Mouse (Mus musculus) neural tube, embryonic 12.5 days (tissue): ENCODE data around the gene Mcoln1. TPM values are rescaled to one million over a fixed set of nuclear protein-coding genes. Genes with fewer than 3 reads are reported as not detected.

Source experiments
- ATAC-seq: fragments of 200-750 bp; cut with Nextera tagmentation; 2 replicates; pipeline ENCODE4 v1.8.0; 2017; ENCODE audit warnings: low read depth, mild to moderate bottlenecking, moderate TSS enrichment, moderate library complexity; ENCODE audit not compliant: low FRiP score
- H3K27ac ChIP-seq: fragments of 300-500 bp; sonication (generic); 2 replicates; pipeline ENCODE4 v1.5.1; 2016
- H3K27me3 ChIP-seq: fragments of 300-500 bp; sonication (generic); replicated peaks from 2 replicates; pipeline ENCODE4 v1.6.1; 2016; ENCODE audit warnings: mild to moderate bottlenecking
- H3K36me3 ChIP-seq: fragments of 300-500 bp; sonication (generic); 2 replicates; pipeline ENCODE4 v1.6.1; 2016; ENCODE audit warnings: mild to moderate bottlenecking
- H3K4me1 ChIP-seq: fragments of 300-500 bp; sonication (generic); 2 replicates; pipeline ENCODE4 v1.6.1; 2016
- H3K4me2 ChIP-seq: fragments of 300-500 bp; sonication (generic); replicated peaks from 2 replicates; pipeline ENCODE4 v1.6.1; 2016; ENCODE audit warnings: mild to moderate bottlenecking
- H3K4me3 ChIP-seq: fragments of 300-500 bp; sonication (generic); 2 replicates; pipeline ENCODE4 v1.5.1; 2016
- H3K9ac ChIP-seq: fragments of 300-500 bp; sonication (generic); 2 replicates; pipeline ENCODE4 v1.6.1; 2016; ENCODE audit warnings: mild to moderate bottlenecking
- H3K9me3 ChIP-seq: fragments of 300-500 bp; sonication (generic); 2 replicates; pipeline ENCODE4 v1.6.1; 2016; ENCODE audit warnings: mild to moderate bottlenecking
- WGBS: fragments of 180-500 bp; shearing (Covaris S2); methylation state at CpG from one replicate; pipeline ENCODE4 v1.1.7; 2016; 5-methylcytosine and 5-hydroxymethylcytosine counted together
- polyA plus RNA-seq: library from polyadenylated mRNA; unstranded; fragments of >200 nt; fragmentation: Nextera tagmentation; extraction: Ambion mirVana; gene quantifications from 2 replicates; pipeline ENCODE4 v1.2.1, GENCODE M21; 2016

The Mcoln1 gene
- polyA plus RNA-seq, 1 experiment from 2014 or later = 78.9 TPM

GRCm38 (mm10) chr8:3481605-3482004 is 18.7 kb upstream of the Mcoln1 start:
- Histone ChIP-seq H3K9me3 (no peaks in the 10 kb centered on the region), H3K27ac (no peak overlapping the region), H3K27me3 (no peaks in the 10 kb centered on the region; the same call in 1 of the 2 replicates), H3K4me3 (no peak overlapping the region), H3K4me2 (no peak overlapping the region), H3K4me1 (no peaks in the 10 kb centered on the region), H3K9ac (no peak overlapping the region), H3K36me3 (no peaks in the 10 kb centered on the region)
- ATAC-seq = no peak
- WGBS = 71% methylated on average over 5 of the region's 5 CpGs

GRCm38 (mm10) chr8:3482240-3482740 is 18.0 kb upstream of the Mcoln1 start:
- no peak for ATAC-seq
- no peaks in the 10 kb centered on the region for H3K9me3 ChIP-seq
- H3K4me2 ChIP-seq = no peak overlapping the region
- 88% methylated on average over 22 of the region's 22 CpGs for WGBS
- no peak overlapping the region for H3K27ac ChIP-seq
- H3K27me3 ChIP-seq = no peaks in the 10 kb centered on the region; the same call in 1 of the 2 replicates
- no peak overlapping the region for H3K9ac ChIP-seq
- H3K36me3 ChIP-seq = no peaks in the 10 kb centered on the region
- H3K4me3 ChIP-seq = no peak overlapping the region
- no peaks in the 10 kb centered on the region for H3K4me1 ChIP-seq

- no peak for ATAC-seq
- 89% methylated on average over 7 of the region's 7 CpGs for WGBS
- Histone ChIP-seq H3K4me3 (no peak overlapping the region), H3K4me2 (no peak overlapping the region), H3K27me3 (no peaks in the 10 kb centered on the region), H3K4me1 (no peaks in the 10 kb centered on the region), H3K36me3 (no peaks in the 10 kb centered on the region), H3K9ac (no peak overlapping the region), H3K27ac (no peak overlapping the region), H3K9me3 (no peaks in the 10 kb centered on the region)
Measured at GRCm38 (mm10) chr8:3483546-3483945, 16.7 kb upstream of the Mcoln1 start.

GRCm38 (mm10) chr8:3485192-3485591 is 15.1 kb upstream of the Mcoln1 start:
- ATAC-seq = no peak
- 29% methylated on average over 5 of the region's 5 CpGs for WGBS
- Histone ChIP-seq H3K36me3 (no peaks in the 10 kb centered on the region), H3K27ac (no peak overlapping the region), H3K9me3 (no peaks in the 10 kb centered on the region), H3K27me3 (no peaks in the 10 kb centered on the region), H3K4me2 (no peak overlapping the region), H3K4me1 (no peaks in the 10 kb centered on the region), H3K4me3 (no peak overlapping the region), H3K9ac (no peak overlapping the region)

GRCm38 (mm10) chr8:3492901-3493844 is 7.1 kb upstream of the Mcoln1 start, which contains the start of gene Zfp358:
Gene Zfp358, plus strand, starts transcription at chr8:3493138.
- peak within 1 kb of the TSS; percentile 85 for H3K4me3 ChIP-seq

GRCm38 (mm10) chr8:3493845-3494208 is 6.4 kb upstream of the Mcoln1 start:
- WGBS = 37% methylated on average over 6 of the region's 6 CpGs
- ATAC-seq = peak; percentile 30; the same call in 1 of the 2 replicates
- Histone ChIP-seq H3K4me3 (peak overlapping the region; percentile 85), H3K4me1 (peaks cover 13% of the 10 kb centered on the region; the same call in 1 of the 2 replicates), H3K4me2 (peak overlapping the region; percentile 77), H3K9ac (peak overlapping the region; percentile 98), H3K27me3 (no peaks in the 10 kb centered on the region), H3K36me3 (peaks cover 35% of the 10 kb centered on the region), H3K27ac (no peak overlapping the region), H3K9me3 (peaks cover 16% of the 10 kb centered on the region; the same call in 1 of the 2 replicates)

More at GRCm38 (mm10) chr8:3492901-3493844, 7.1 kb upstream of the Mcoln1 start, which contains the start of gene Zfp358:
- Histone ChIP-seq H3K4me1 (peaks cover 13% of the 10 kb centered on the region; the same call in 1 of the 2 replicates), H3K36me3 (peaks cover 35% of the 10 kb centered on the region), H3K4me2 (peak within 1 kb of the TSS; percentile 77), H3K27ac (peak within 1 kb of the TSS; percentile 70), H3K9ac (peak within 1 kb of the TSS; percentile 98), H3K9me3 (peaks cover 16% of the 10 kb centered on the region; the same call in 1 of the 2 replicates), H3K27me3 (no peaks in the 10 kb centered on the region)
- peak; percentile 92 for ATAC-seq
- under 1% methylated on average over 58 of the region's 64 CpGs for WGBS

- Histone ChIP-seq H3K9ac (no peak overlapping the region), H3K4me1 (peaks cover 14% of the 10 kb centered on the region), H3K9me3 (peaks cover 16% of the 10 kb centered on the region; the same call in 1 of the 2 replicates), H3K27me3 (no peaks in the 10 kb centered on the region), H3K4me3 (no peak overlapping the region), H3K27ac (no peak overlapping the region), H3K4me2 (no peak overlapping the region), H3K36me3 (peaks cover 35% of the 10 kb centered on the region)
- WGBS = 95% methylated on average over 44 of the region's 44 CpGs
- no peak for ATAC-seq
Measured at GRCm38 (mm10) chr8:3495578-3496427, 4.5 kb upstream of the Mcoln1 start.

- 93% methylated on average over 15 of the region's 15 CpGs for WGBS
- Histone ChIP-seq H3K4me2 (no peak overlapping the region), H3K4me3 (no peak overlapping the region), H3K27ac (no peak overlapping the region), H3K9ac (no peak overlapping the region), H3K9me3 (peaks cover 16% of the 10 kb centered on the region; the same call in 1 of the 2 replicates), H3K4me1 (peaks cover 20% of the 10 kb centered on the region), H3K27me3 (no peaks in the 10 kb centered on the region), H3K36me3 (peaks cover 35% of the 10 kb centered on the region)
- ATAC-seq = no peak
Measured at GRCm38 (mm10) chr8:3496428-3496748, 3.9 kb upstream of the Mcoln1 start.

GRCm38 (mm10) chr8:3498583-3498982 is 1.7 kb upstream of the Mcoln1 start:
- 90% methylated on average over 3 of the region's 3 CpGs for WGBS

GRCm38 (mm10) chr8:3499751-3500150 is 506 bp upstream of the Mcoln1 start:
- 6% methylated on average over 8 of the region's 8 CpGs for WGBS
- peak; percentile 14 for ATAC-seq
- no peaks in the 10 kb centered on the region for H3K27me3 ChIP-seq
- peaks cover 10% of the 10 kb centered on the region for H3K4me1 ChIP-seq
- H3K27ac ChIP-seq = peak overlapping the region; percentile 54
- H3K4me3 ChIP-seq = peak overlapping the region; percentile 76
- H3K9ac ChIP-seq = peak overlapping the region; percentile 59
- H3K36me3 ChIP-seq = peaks cover 31% of the 10 kb centered on the region
- peak overlapping the region; percentile 82 for H3K4me2 ChIP-seq
- peaks cover 16% of the 10 kb centered on the region; the same call in 1 of the 2 replicates for H3K9me3 ChIP-seq

More at GRCm38 (mm10) chr8:3498583-3498982, 1.7 kb upstream of the Mcoln1 start:
- Histone ChIP-seq H3K4me2 (no peak overlapping the region), H3K27ac (no peak overlapping the region), H3K4me1 (peaks cover 22% of the 10 kb centered on the region), H3K4me3 (no peak overlapping the region), H3K9me3 (peaks cover 16% of the 10 kb centered on the region; the same call in 1 of the 2 replicates), H3K27me3 (no peaks in the 10 kb centered on the region), H3K36me3 (peaks cover 35% of the 10 kb centered on the region), H3K9ac (no peak overlapping the region)
- ATAC-seq = no peak

- Histone ChIP-seq H3K9ac (peak overlapping the region; percentile 17; the same call in 1 of the 2 replicates), H3K9me3 (no peaks in the 10 kb centered on the region), H3K27me3 (no peaks in the 10 kb centered on the region), H3K4me1 (peaks cover 9% of the 10 kb centered on the region), H3K27ac (no peak overlapping the region), H3K4me3 (no peak overlapping the region), H3K4me2 (no peak overlapping the region), H3K36me3 (peaks cover 24% of the 10 kb centered on the region)
- no peak for ATAC-seq
- WGBS = 69% methylated on average over 4 of the region's 4 CpGs
Measured at GRCm38 (mm10) chr8:3502217-3502616, 2.0 kb downstream of the Mcoln1 start.
